Mouse (Mus musculus) C2C12 (cell line): ENCODE measurements around the gene Cdh22.

Experiments
- CEBPB ChIP-seq: IDR thresholded peaks from one replicate; pipeline ENCODE4 v1.6.1; 2011; ENCODE audit warnings: low read depth, mild to moderate bottlenecking, control low read depth, moderate library complexity
- CTCF ChIP-seq: IDR thresholded peaks from one replicate; pipeline ENCODE4 v1.5.1; 2011; ENCODE audit not compliant: control insufficient read depth, insufficient read depth, insufficient read length
- MAX ChIP-seq: IDR thresholded peaks from one replicate; pipeline ENCODE4 v1.6.1; 2011; ENCODE audit warnings: mild to moderate bottlenecking, control low read depth

GRCm38 (mm10) chr2:165182085-165182976 is 52.3 kb downstream of the Cdh22 start:
- TF ChIP-seq CEBPB, result no peak
- TF ChIP-seq MAX, result no peak
- no peak for TF ChIP-seq CTCF
